Mouse (Mus musculus) neural tube, embryonic 14.5 days (tissue): ENCODE data around the gene Fam120a. TPM values are rescaled to one million over a fixed set of nuclear protein-coding genes. Genes with fewer than 3 reads are reported as not detected.

Experiments used
- ATAC-seq: fragments of 200-750 bp; cut with Nextera tagmentation; 2 replicates; pipeline ENCODE4 v1.8.0; 2017; ENCODE audit warnings: low read depth, mild to moderate bottlenecking, moderate TSS enrichment, moderate library complexity
- H3K27ac ChIP-seq: fragments of 300-500 bp; sonication (generic); 2 replicates; pipeline ENCODE4 v1.5.1; 2014; ENCODE audit warnings: low read depth, mild to moderate bottlenecking, control low read depth, low read length, moderate library complexity, mixed read lengths
- H3K27me3 ChIP-seq: fragments of 300-500 bp; sonication (generic); 2 replicates; pipeline ENCODE4 v1.6.1; 2014; ENCODE audit warnings: low read length; ENCODE audit not compliant: control insufficient read depth, insufficient read depth
- H3K36me3 ChIP-seq: fragments of 300-500 bp; sonication (generic); 2 replicates; pipeline ENCODE4 v1.6.1; 2014; ENCODE audit warnings: low read length, mixed read lengths; ENCODE audit not compliant: control insufficient read depth, insufficient read depth
- H3K4me1 ChIP-seq: fragments of 300-500 bp; sonication (generic); 2 replicates; pipeline ENCODE4 v1.6.1; 2014; ENCODE audit warnings: low read length; ENCODE audit not compliant: control insufficient read depth, insufficient read depth
- H3K4me2 ChIP-seq: fragments of 300-500 bp; sonication (generic); 2 replicates; pipeline ENCODE4 v1.6.1; 2014; ENCODE audit warnings: mild to moderate bottlenecking, low read depth, low read length, control low read depth
- H3K4me3 ChIP-seq: fragments of 300-500 bp; sonication (generic); 2 replicates; pipeline ENCODE4 v1.5.1; 2014; ENCODE audit warnings: low read depth, low read length, control low read depth, mixed read lengths
- H3K9ac ChIP-seq: fragments of 300-500 bp; sonication (generic); replicated peaks from 2 replicates; pipeline ENCODE4 v1.6.1; 2014; ENCODE audit warnings: low read depth, mild to moderate bottlenecking, control low read depth, low read length, mixed read lengths
- H3K9me3 ChIP-seq: fragments of 300-500 bp; sonication (generic); 2 replicates; pipeline ENCODE4 v1.6.1; 2016; ENCODE audit warnings: low read length; ENCODE audit not compliant: control insufficient read depth
- WGBS: fragments of 180-500 bp; shearing (Covaris S2); extraction: QIAGEN DNeasy Blood & Tissue Kit; methylation state at CpG from one replicate; pipeline ENCODE4 v1.1.7; 2014; 5-methylcytosine and 5-hydroxymethylcytosine counted together
- polyA plus RNA-seq: library from polyadenylated mRNA; unstranded; fragments of >200 nt; fragmentation: Nextera tagmentation; extraction: Ambion mirVana; gene quantifications from 2 replicates; pipeline ENCODE4 v1.2.1, GENCODE M21; 2014

Gene Fam120a
- polyA plus RNA-seq, 1 experiment from 2014 or later, result 16.5 TPM

- Histone ChIP-seq H3K4me2 (no peak overlapping the region), H3K4me3 (no peak overlapping the region), H3K36me3 (no peaks in the 10 kb centered on the region), H3K4me1 (peaks cover 38% of the 10 kb centered on the region), H3K27ac (0 out of 2 replicates have a peak overlapping the region, but pooled peaks have one; percentile 39), H3K27me3 (no peaks in the 10 kb centered on the region), H3K9me3 (no peaks in the 10 kb centered on the region), H3K9ac (no peak overlapping the region)
- WGBS, result 52% methylated on average over 6 of the region's 6 CpGs
- no peak for ATAC-seq
Measured at GRCm38 (mm10) chr13:48858054-48858453, 109.8 kb downstream of the Fam120a start.

GRCm38 (mm10) chr13:48857246-48857932, 110.4 kb downstream of the Fam120a start:
- Histone ChIP-seq H3K4me3 (no peak overlapping the region), H3K9ac (no peak overlapping the region), H3K36me3 (no peaks in the 10 kb centered on the region), H3K4me1 (peaks cover 40% of the 10 kb centered on the region), H3K27me3 (no peaks in the 10 kb centered on the region), H3K4me2 (no peak overlapping the region), H3K9me3 (no peaks in the 10 kb centered on the region), H3K27ac (0 out of 2 replicates have a peak overlapping the region, but pooled peaks have one; percentile 39)
- 39% methylated on average over 6 of the region's 7 CpGs for WGBS
- 0 out of 2 replicates have a peak, but pooled peaks have one; percentile 18 for ATAC-seq

- Histone ChIP-seq H3K27ac (peak overlapping the region; percentile 22; the same call in 1 of the 2 replicates), H3K36me3 (no peaks in the 10 kb centered on the region), H3K9me3 (no peaks in the 10 kb centered on the region), H3K4me1 (peaks cover 50% of the 10 kb centered on the region), H3K27me3 (no peaks in the 10 kb centered on the region), H3K4me2 (no peak overlapping the region), H3K9ac (no peak overlapping the region), H3K4me3 (no peak overlapping the region)
- no peak for ATAC-seq
- 45% methylated on average over 3 of the region's 3 CpGs for WGBS
Measured at GRCm38 (mm10) chr13:48853947-48854346, 113.9 kb downstream of the Fam120a start.

- Histone ChIP-seq H3K4me3 (no peak overlapping the region), H3K9me3 (no peaks in the 10 kb centered on the region), H3K27me3 (no peaks in the 10 kb centered on the region), H3K9ac (no peak overlapping the region), H3K36me3 (no peaks in the 10 kb centered on the region), H3K27ac (peak overlapping the region; percentile 22), H3K4me1 (peaks cover 46% of the 10 kb centered on the region), H3K4me2 (no peak overlapping the region)
- ATAC-seq, result no peak
- 15% methylated on average over 2 of the region's 2 CpGs for WGBS
Measured at GRCm38 (mm10) chr13:48853475-48853874, 114.3 kb downstream of the Fam120a start.

- no peak overlapping the region for H3K4me2 ChIP-seq
- 75% methylated on average over 3 of the region's 3 CpGs for WGBS
- H3K4me3 ChIP-seq, result no peak overlapping the region
- peaks cover 40% of the 10 kb centered on the region for H3K4me1 ChIP-seq
- no peak overlapping the region for H3K27ac ChIP-seq
- no peaks in the 10 kb centered on the region for H3K36me3 ChIP-seq
- H3K9ac ChIP-seq, result no peak overlapping the region
- H3K27me3 ChIP-seq, result no peaks in the 10 kb centered on the region
- ATAC-seq, result no peak
- no peaks in the 10 kb centered on the region for H3K9me3 ChIP-seq
Measured at GRCm38 (mm10) chr13:48852859-48853258, 115.0 kb downstream of the Fam120a start.

- H3K9ac ChIP-seq, result no peak overlapping the region
- no peaks in the 10 kb centered on the region for H3K9me3 ChIP-seq
- H3K4me3 ChIP-seq, result no peak overlapping the region
- no peaks in the 10 kb centered on the region for H3K36me3 ChIP-seq
- H3K4me1 ChIP-seq, result peaks cover 30% of the 10 kb centered on the region
- H3K4me2 ChIP-seq, result no peak overlapping the region
- WGBS, result 94% methylated on average over 5 of the region's 5 CpGs
- no peak overlapping the region for H3K27ac ChIP-seq
- ATAC-seq, result no peak
- no peaks in the 10 kb centered on the region for H3K27me3 ChIP-seq
Measured at GRCm38 (mm10) chr13:48851719-48852118, 116.1 kb downstream of the Fam120a start.

- Histone ChIP-seq H3K36me3 (no peaks in the 10 kb centered on the region), H3K4me3 (no peak overlapping the region), H3K9me3 (no peaks in the 10 kb centered on the region), H3K4me2 (no peak overlapping the region), H3K9ac (no peak overlapping the region), H3K27ac (peak overlapping the region; percentile 22; the same call in 1 of the 2 replicates), H3K4me1 (peaks cover 27% of the 10 kb centered on the region), H3K27me3 (no peaks in the 10 kb centered on the region)
- 0 out of 2 replicates have a peak, but pooled peaks have one; percentile 3 for ATAC-seq
- WGBS, result 74% methylated on average over 8 of the region's 8 CpGs
Measured at GRCm38 (mm10) chr13:48850771-48851170, 117.0 kb downstream of the Fam120a start.

GRCm38 (mm10) chr13:48850326-48850725, 117.5 kb downstream of the Fam120a start:
- WGBS, result 62% methylated on average over 2 of the region's 2 CpGs
- no peak overlapping the region for H3K4me3 ChIP-seq
- peaks cover 27% of the 10 kb centered on the region for H3K4me1 ChIP-seq
- H3K4me2 ChIP-seq, result no peak overlapping the region
- no peaks in the 10 kb centered on the region for H3K27me3 ChIP-seq
- no peak for ATAC-seq
- H3K36me3 ChIP-seq, result no peaks in the 10 kb centered on the region
- no peaks in the 10 kb centered on the region for H3K9me3 ChIP-seq
- H3K27ac ChIP-seq, result no peak overlapping the region
- H3K9ac ChIP-seq, result no peak overlapping the region

GRCm38 (mm10) chr13:48849155-48849554, 118.7 kb downstream of the Fam120a start:
- Histone ChIP-seq H3K9me3 (no peaks in the 10 kb centered on the region), H3K27me3 (no peaks in the 10 kb centered on the region), H3K4me3 (no peak overlapping the region), H3K27ac (peak overlapping the region; percentile 44), H3K4me2 (no peak overlapping the region), H3K9ac (no peak overlapping the region), H3K4me1 (peaks cover 26% of the 10 kb centered on the region), H3K36me3 (no peaks in the 10 kb centered on the region)
- WGBS, result 39% methylated on average over 3 of the region's 3 CpGs
- 0 out of 2 replicates have a peak, but pooled peaks have one; percentile 22 for ATAC-seq
